Mouse (Mus musculus): ENCODE measurements around the gene Rfng. TPM values are rescaled to one million over a fixed set of nuclear protein-coding genes. Genes with fewer than 3 reads are reported as not detected.

The Rfng gene
- polyA plus RNA-seq, 1 experiment from 2014 or later, result 17.1 TPM

DNA sequence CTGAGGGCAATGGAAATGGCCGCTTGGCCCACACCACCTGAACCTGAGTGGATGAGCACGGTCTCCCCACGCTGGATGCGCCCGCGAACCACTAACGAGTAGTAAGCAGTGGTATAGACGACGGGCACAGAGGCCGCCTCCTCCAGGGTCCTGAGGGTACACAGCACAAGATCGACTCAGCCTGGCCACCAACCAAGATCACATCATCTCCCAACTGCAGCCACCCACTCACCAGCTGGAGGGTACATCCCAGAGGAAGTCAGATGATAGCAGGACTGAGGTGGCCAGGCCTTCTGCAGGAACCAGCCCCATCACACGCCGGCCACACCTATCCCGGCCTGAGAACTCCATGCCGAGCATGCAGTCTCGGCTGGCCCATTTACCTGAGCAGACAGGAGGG lies 28.1 kb upstream of the Rfng start:
- H3K27me3 ChIP-seq, result no peaks in the 10 kb centered on the region
- POLR2A ChIA-PET, result no interaction called here
- no peak for TF ChIP-seq CTCF (IDR thresholded peaks at IDR 0.05)
- in situ Hi-C loops (cut with MboI; ENCODE audit: low pct_unique_long_range_greater_than_20kb), result no loop called here
- DNase-seq (ENCODE audit: low read depth, low spot score) (no peak), ATAC-seq (no peak)
- CTCF ChIA-PET, result no interaction called here

DNA sequence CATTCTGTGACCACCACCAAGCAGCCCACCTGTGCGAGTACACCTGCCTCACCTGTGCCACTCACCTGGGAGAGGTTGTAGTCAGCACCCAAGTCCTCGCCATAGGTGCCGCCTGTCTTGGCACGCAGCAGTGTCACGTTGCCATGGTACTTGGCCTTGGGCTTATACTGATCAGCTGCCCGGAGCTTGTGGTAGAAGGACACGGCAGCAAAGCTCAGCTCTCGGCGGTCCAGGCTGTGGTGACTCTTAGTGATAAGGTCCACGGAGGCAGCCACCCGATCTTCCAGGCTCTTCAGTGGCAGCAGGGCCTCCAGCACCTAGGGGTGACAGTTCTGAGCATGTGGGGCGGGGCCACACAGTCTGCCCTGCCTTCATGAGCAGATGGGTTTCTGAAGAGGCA lies 24.0 kb upstream of the Rfng start:
- H3K27me3 ChIP-seq, result no peaks in the 10 kb centered on the region
- ATAC-seq, result no peak
- DNase-seq (ENCODE audit: low read depth, low spot score), result no peak
- ChIA-PET POLR2A (no interaction called here), CTCF (interaction anchor here (0.9 kb wide), 1 partner anchor 8 kb away, joined by 3 read pairs; no protein-coding TSS in a partner anchor)
- no peak for TF ChIP-seq CTCF (IDR thresholded peaks at IDR 0.05)
- in situ Hi-C loops (cut with MboI; ENCODE audit: low pct_unique_long_range_greater_than_20kb), result no loop called here

- DNase-seq (ENCODE audit: low read depth, low spot score), result no peak
- no peak for ATAC-seq
- in situ Hi-C loops (cut with MboI; ENCODE audit: low pct_unique_long_range_greater_than_20kb), result no loop called here
- POLR2A ChIA-PET, result interaction anchor here (1.0 to 1.1 kb wide), 2 partner anchors 10 to 17 kb away, joined by 3 read pairs; no protein-coding TSS in a partner anchor
- no peak for TF ChIP-seq CTCF (IDR thresholded peaks at IDR 0.05)
- CTCF ChIA-PET, result no interaction called here
- H3K27me3 ChIP-seq, result no peaks in the 10 kb centered on the region
These were observed 21.6 kb upstream of the Rfng start for GRCm38 (mm10) chr11:120805375-120806298.

GRCm38 (mm10) chr11:120804769-120805168 lies 20.8 kb upstream of the Rfng start:
- H3K27me3 ChIP-seq, result no peaks in the 10 kb centered on the region
- ChIA-PET CTCF (no interaction called here), POLR2A (interaction anchor here (1.0 to 1.1 kb wide), 2 partner anchors 11 to 17 kb away, joined by 3 read pairs; no protein-coding TSS in a partner anchor)
- DNase-seq (ENCODE audit: low read depth, low spot score) (no peak), ATAC-seq (no peak)
- in situ Hi-C loops (cut with MboI; ENCODE audit: low pct_unique_long_range_greater_than_20kb), result no loop called here
- TF ChIP-seq CTCF (IDR thresholded peaks at IDR 0.05), result no peak

DNA sequence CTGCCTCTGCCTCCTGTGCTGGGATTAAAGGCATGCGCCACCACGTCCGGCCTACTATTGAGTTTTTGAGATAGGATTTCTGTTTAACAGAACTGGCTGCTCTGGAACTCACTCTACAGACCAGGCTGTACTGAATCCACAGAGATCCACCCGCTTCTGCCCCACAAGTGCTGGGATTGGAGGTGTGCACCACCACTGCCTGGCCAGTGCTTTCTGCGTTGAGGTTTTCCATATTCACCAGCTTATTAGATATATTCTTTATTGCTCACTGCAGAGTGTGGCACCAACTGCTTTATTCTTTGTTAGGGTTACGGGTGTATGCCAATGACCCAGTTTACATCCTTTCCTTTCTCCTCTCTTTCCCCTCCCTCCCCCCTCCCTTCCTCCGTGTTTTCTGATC lies 20.3 kb upstream of the Rfng start:
- CTCF ChIA-PET, result interaction anchor here (1.4 kb wide), 1 partner anchor 28 kb away, joined by 3 read pairs; no protein-coding TSS in a partner anchor
- POLR2A ChIA-PET, result interaction anchor here (1.0 to 1.4 kb wide), 3 partner anchors 12 to 19 kb away, joined by 3 to 4 read pairs (median 3); partner anchors contain the start of gene Fasn
- TF ChIP-seq CTCF (IDR thresholded peaks at IDR 0.05), result no peak
- no peaks in the 10 kb centered on the region for H3K27me3 ChIP-seq
- in situ Hi-C loops (cut with MboI; ENCODE audit: low pct_unique_long_range_greater_than_20kb), result no loop called here
- DNase-seq (ENCODE audit: low read depth, low spot score), result no peak
- ATAC-seq, result no peak

DNA sequence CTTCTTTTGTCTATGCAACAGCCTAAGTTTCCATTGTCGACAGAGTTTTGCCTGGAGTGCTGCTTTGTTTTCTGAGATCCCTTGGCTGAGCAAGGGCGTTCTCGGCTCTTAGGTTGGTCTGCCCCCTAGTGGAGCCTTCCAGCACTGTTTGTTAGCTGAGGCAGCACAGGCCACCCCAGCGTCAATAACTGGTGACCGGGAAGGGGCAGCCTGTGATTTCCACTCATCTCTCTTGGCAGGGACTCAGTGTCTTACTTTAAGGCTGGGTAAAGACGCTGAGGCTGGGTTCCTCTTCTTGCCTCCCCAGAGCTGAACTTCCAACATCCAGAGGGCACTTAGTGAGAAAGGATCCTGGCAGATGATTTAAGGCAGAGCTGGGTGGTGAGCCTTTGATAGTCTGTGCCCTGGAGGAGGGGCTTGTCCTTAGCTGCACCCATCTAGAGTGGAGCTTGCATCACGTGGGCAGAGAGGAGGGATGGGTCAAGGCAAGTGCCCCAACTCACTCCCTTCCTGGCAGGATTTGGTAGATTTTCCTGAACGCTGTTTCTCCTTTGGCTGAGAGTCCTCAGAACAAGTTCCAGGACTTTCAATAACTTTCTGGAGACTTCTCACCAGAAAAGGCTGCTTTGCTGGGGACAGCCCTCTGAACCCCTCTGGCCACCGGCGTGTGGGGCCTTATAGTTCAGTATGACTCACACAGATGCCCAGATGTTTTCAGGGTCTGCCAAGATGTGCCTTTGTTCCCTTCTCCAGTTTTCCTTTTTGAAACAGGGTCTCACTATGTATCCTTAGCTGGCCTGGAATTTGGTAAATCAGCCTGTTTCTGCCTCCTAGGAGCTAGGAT lies 16.3 kb upstream of the Rfng start:
- no peak for TF ChIP-seq CTCF (IDR thresholded peaks at IDR 0.05)
- no peaks in the 10 kb centered on the region for H3K27me3 ChIP-seq
- ATAC-seq (peak; percentile 85), DNase-seq (ENCODE audit: low read depth, low spot score) (peak; percentile 46)
- POLR2A ChIA-PET, result interaction anchor here (0.9 to 1.2 kb wide), 5 partner anchors 10 to 80 kb away, joined by 3 to 5 read pairs (median 3); no protein-coding TSS in a partner anchor
- CTCF ChIA-PET, result interaction anchor here (0.7 to 2.4 kb wide), 16 partner anchors 8 to 174 kb away, joined by 3 to 15 read pairs (median 4); partner anchors contain the start of genes Fasn, Lrrc45 and Rac3
- in situ Hi-C loops (cut with MboI; ENCODE audit: low pct_unique_long_range_greater_than_20kb), result no loop called here

- ATAC-seq, result no peak
These were observed 15.4 kb upstream of the Rfng start for GRCm38 (mm10) chr11:120799316-120799890.

GRCm38 (mm10) chr11:120798244-120798643 lies 14.2 kb upstream of the Rfng start:
- ChIA-PET CTCF (interaction anchor here (1.3 to 2.4 kb wide), 2 partner anchors 11 to 13 kb away, joined by 3 to 9 read pairs; no protein-coding TSS in a partner anchor), POLR2A (interaction anchor here (0.6 kb wide), 1 partner anchor 156 kb away, joined by 3 read pairs; no protein-coding TSS in a partner anchor)
- TF ChIP-seq CTCF (IDR thresholded peaks at IDR 0.05), result no peak
- H3K27me3 ChIP-seq, result no peaks in the 10 kb centered on the region
- in situ Hi-C loops (cut with MboI; ENCODE audit: low pct_unique_long_range_greater_than_20kb), result no loop called here
- DNase-seq (ENCODE audit: low read depth, low spot score) (no peak), ATAC-seq (no peak)

More at GRCm38 (mm10) chr11:120799316-120799890, 15.4 kb upstream of the Rfng start:
- ChIA-PET CTCF (interaction anchor here (0.7 to 2.4 kb wide), 13 partner anchors 9 to 173 kb away, joined by 3 to 15 read pairs (median 4); partner anchors contain the start of genes Fasn, Lrrc45 and Rac3), POLR2A (interaction anchor here (0.9 to 1.2 kb wide), 4 partner anchors 9 to 80 kb away, joined by 3 to 5 read pairs (median 4); no protein-coding TSS in a partner anchor)
- no peaks in the 10 kb centered on the region for H3K27me3 ChIP-seq
- DNase-seq (ENCODE audit: low read depth, low spot score), result no peak
- in situ Hi-C loops (cut with MboI; ENCODE audit: low pct_unique_long_range_greater_than_20kb), result no loop called here
- no peak for TF ChIP-seq CTCF (IDR thresholded peaks at IDR 0.05)

DNA sequence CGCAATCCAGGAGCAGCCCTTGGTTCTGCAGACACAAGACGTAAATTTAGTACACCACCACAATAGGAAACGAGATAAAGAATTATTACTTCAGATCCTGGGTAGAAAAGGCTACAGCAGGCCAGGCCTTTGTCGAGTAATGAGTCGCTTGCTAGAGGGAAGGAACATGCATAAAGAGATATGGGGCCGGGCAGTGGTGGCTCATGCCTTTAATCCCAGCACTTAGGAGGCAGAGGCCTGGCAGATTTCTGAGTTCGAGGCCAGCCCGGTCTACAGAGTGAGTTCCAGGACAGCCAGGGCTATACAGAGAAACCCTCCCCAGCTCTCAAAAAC lies 12.6 kb upstream of the Rfng start:
- DNase-seq (ENCODE audit: low read depth, low spot score) (no peak), ATAC-seq (no peak)
- no peaks in the 10 kb centered on the region for H3K27me3 ChIP-seq
- POLR2A ChIA-PET, result interaction anchor here (0.5 to 2.9 kb wide), 2 partner anchors 11 to 238 kb away, joined by 3 to 10 read pairs; no protein-coding TSS in a partner anchor
- in situ Hi-C loops (cut with MboI; ENCODE audit: low pct_unique_long_range_greater_than_20kb), result no loop called here
- CTCF ChIA-PET, result no interaction called here
- no peak for TF ChIP-seq CTCF (IDR thresholded peaks at IDR 0.05)
